Comparison of ENCODE assay signal across 11 mouse cellular contexts in the genomic region with DNA sequence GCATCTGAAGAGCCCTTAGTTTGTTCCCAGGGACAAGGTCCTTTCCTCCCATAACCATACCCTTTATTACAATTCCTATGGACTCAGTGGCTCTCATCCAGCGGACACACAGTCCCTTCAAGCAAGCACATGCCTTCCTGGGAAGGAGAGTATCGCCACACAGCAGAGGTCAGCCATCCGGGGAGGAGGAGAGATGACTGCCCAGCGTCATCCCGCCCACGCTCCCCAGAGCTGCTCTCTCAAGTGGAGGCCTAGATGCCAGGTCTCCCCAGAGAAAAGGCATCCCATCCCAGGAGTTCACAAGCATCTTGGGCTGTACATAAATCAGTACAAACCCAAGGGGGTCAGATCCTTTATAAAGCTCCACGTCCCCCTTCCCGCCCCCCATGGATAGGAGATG. TPM values are rescaled to one million over a fixed set of nuclear protein-coding genes. Genes with fewer than 3 reads are reported as not detected.
DNase-seq lines count a peak whose midpoint lies in the region; ATAC-seq and TF ChIP-seq lines count a peak whose summit lies in the region.
"Had no signal": no experiment of that assay in that cellular context is flagged by ENCODE, and none has a peak within 500 bp of the region (broad histone marks: within the 10 kb centered on the region; RNA-seq: fewer than 3 reads in every experiment).

No protein-coding gene starts in this region.

- no peak overlapping the region for H3K4me2 ChIP-seq in intestine, embryonic 14.5 days (ENCODE audit: low read length)
- H3K4me2 ChIP-seq in intestine, postnatal 0 days (replicated peaks; ENCODE audit: low read depth) = no peak overlapping the region
- H3K4me2 ChIP-seq in heart, postnatal 0 days (ENCODE audit: low read depth, low read length) = no peak overlapping the region
- no peak overlapping the region for H3K4me2 ChIP-seq in hindbrain, embryonic 14.5 days (replicated peaks)
- H3K4me2 ChIP-seq: limb, embryonic 12.5 days had no signal

- ATAC-seq in intestine, embryonic 14.5 days (replicated peaks; ENCODE audit: low FRiP score, low TSS enrichment, low read depth) = no peak
- ATAC-seq in intestine, postnatal 0 days = no peak
- peak; percentile 45; the same call in 1 of the 2 replicates for ATAC-seq in heart, postnatal 0 days (ENCODE audit: insufficient read depth, low read depth)
- no peak for ATAC-seq in hindbrain, embryonic 14.5 days (ENCODE audit: low FRiP score)

- H3K27ac ChIP-seq in intestine, embryonic 14.5 days (ENCODE audit: low read depth) = peak overlapping the region; percentile 38; the same call in 1 of the 2 replicates
- no peak overlapping the region for H3K27ac ChIP-seq in intestine, postnatal 0 days (ENCODE audit: low read depth, low read length)
- H3K27ac ChIP-seq in heart, postnatal 0 days (ENCODE audit: low read depth) = peak overlapping the region; percentile 47
- no peak overlapping the region for H3K27ac ChIP-seq in hindbrain, embryonic 14.5 days
- H3K27ac ChIP-seq: limb, embryonic 12.5 days had no signal

- no peak overlapping the region for H3K9ac ChIP-seq in intestine, embryonic 14.5 days (ENCODE audit: low read length)
- H3K9ac ChIP-seq in intestine, postnatal 0 days (ENCODE audit: low read depth, low read length) = no peak overlapping the region
- H3K9ac ChIP-seq in heart, postnatal 0 days (replicated peaks; ENCODE audit: low read depth, low read length) = 0 out of 2 replicates have a peak overlapping the region, but pooled peaks have one; percentile 3
- H3K9ac ChIP-seq in hindbrain, embryonic 14.5 days = no peak overlapping the region
- H3K9ac ChIP-seq: limb, embryonic 12.5 days had no signal

- TF ChIP-seq CTCF in intestine, postnatal 0 days (IDR thresholded peaks at IDR 0.05; ENCODE audit: low read depth) = no peak
- no peak for TF ChIP-seq CTCF in heart, postnatal 0 days (IDR thresholded peaks at IDR 0.05; ENCODE audit: low read depth)

- no peaks in the 10 kb centered on the region for H3K27me3 ChIP-seq in intestine, embryonic 14.5 days (replicated peaks; ENCODE audit: control insufficient read depth, insufficient read depth, low read length)
- no peaks in the 10 kb centered on the region for H3K27me3 ChIP-seq in intestine, postnatal 0 days (replicated peaks; ENCODE audit: control insufficient read depth, insufficient read depth, low read length)
- no peaks in the 10 kb centered on the region for H3K27me3 ChIP-seq in heart, postnatal 0 days (ENCODE audit: control insufficient read depth, insufficient read depth, low read length)
- H3K27me3 ChIP-seq in hindbrain, embryonic 14.5 days (ENCODE audit: control insufficient read depth, insufficient read depth, low read length) = no peaks in the 10 kb centered on the region
- H3K27me3 ChIP-seq: limb, embryonic 12.5 days had no signal

- no peak overlapping the region for H3K4me3 ChIP-seq in intestine, embryonic 14.5 days (ENCODE audit: low read depth, low read length)
- H3K4me3 ChIP-seq in intestine, postnatal 0 days (ENCODE audit: low read depth, low read length) = no peak overlapping the region
- no peak overlapping the region for H3K4me3 ChIP-seq in heart, postnatal 0 days (ENCODE audit: low read depth, low read length)
- no peak overlapping the region for H3K4me3 ChIP-seq in hindbrain, embryonic 14.5 days (replicated peaks; ENCODE audit: low read length)
- H3K4me3 ChIP-seq: limb, embryonic 12.5 days had no signal

- 51% methylated on average over 8 of the region's 8 CpGs for WGBS in intestine, embryonic 14.5 days
- WGBS in intestine, postnatal 0 days = 74% methylated on average over 8 of the region's 8 CpGs
- WGBS in heart, postnatal 0 days = 38% methylated on average over 8 of the region's 8 CpGs
- 66% methylated on average over 8 of the region's 8 CpGs for WGBS in hindbrain, embryonic 14.5 days

- no peak for TF ChIP-seq EP300 in heart, postnatal 0 days (IDR thresholded peaks at IDR 0.05; ENCODE audit: low read depth)

- no peaks in the 10 kb centered on the region for H3K36me3 ChIP-seq in intestine, embryonic 14.5 days (ENCODE audit: control insufficient read depth, insufficient read depth, low read length)
- H3K36me3 ChIP-seq in intestine, postnatal 0 days (ENCODE audit: control insufficient read depth, insufficient read depth) = no peaks in the 10 kb centered on the region
- H3K36me3 ChIP-seq in heart, postnatal 0 days (replicated peaks; ENCODE audit: control insufficient read depth, insufficient read depth, low read length) = no peaks in the 10 kb centered on the region
- no peaks in the 10 kb centered on the region for H3K36me3 ChIP-seq in hindbrain, embryonic 14.5 days (replicated peaks; ENCODE audit: control insufficient read depth, insufficient read depth)
- H3K36me3 ChIP-seq: limb, embryonic 12.5 days had no signal

- H3K4me1 ChIP-seq in intestine, embryonic 14.5 days (replicated peaks; ENCODE audit: control insufficient read depth, insufficient read depth, low read length) = peaks cover 43% of the 10 kb centered on the region
- no peaks in the 10 kb centered on the region for H3K4me1 ChIP-seq in intestine, postnatal 0 days (replicated peaks; ENCODE audit: control insufficient read depth, insufficient read depth, low read length)
- H3K4me1 ChIP-seq in heart, postnatal 0 days (ENCODE audit: control insufficient read depth, insufficient read depth) = peaks cover 60% of the 10 kb centered on the region
- H3K4me1 ChIP-seq in hindbrain, embryonic 14.5 days (replicated peaks; ENCODE audit: control insufficient read depth, insufficient read depth, low read length) = no peaks in the 10 kb centered on the region

- no peak for DNase-seq in intestine, embryonic 14.5 days (ENCODE audit: low spot score)
- DNase-seq in Muller cell, postnatal 12 days (ENCODE audit: inconsistent ontology term) = peak; percentile 80
- peak; percentile 81 for DNase-seq in brain, adult 2 months (ENCODE audit: low read depth, low spot score)
- peak; percentile 56 for DNase-seq in heart, postnatal 0 days (ENCODE audit: low spot score)
- no peak for DNase-seq in right cerebral cortex, adult 18-20 months
- no peak for DNase-seq in hindbrain, embryonic 14.5 days (ENCODE audit: low spot score)
- DNase-seq: gastrocnemius, postnatal 10 days; lung, postnatal 10 days; thymus, adult 2 months had no signal

- no peaks in the 10 kb centered on the region for H3K9me3 ChIP-seq in intestine, embryonic 14.5 days (ENCODE audit: control insufficient read depth, low read length)
- H3K9me3 ChIP-seq in intestine, postnatal 0 days (ENCODE audit: control insufficient read depth) = no peaks in the 10 kb centered on the region
- no peaks in the 10 kb centered on the region for H3K9me3 ChIP-seq in heart, postnatal 0 days (replicated peaks; ENCODE audit: control insufficient read depth, low read length)
- H3K9me3 ChIP-seq in hindbrain, embryonic 14.5 days (ENCODE audit: control insufficient read depth, low read length) = no peaks in the 10 kb centered on the region
- H3K9me3 ChIP-seq: limb, embryonic 12.5 days had no signal

RNA-seq across cellular contexts. Expression of gene Fnbp1, which starts 9.1 kb away (rescaled TPM):
- polyA plus RNA-seq in intestine, embryonic 14.5 days (2014; fragmentation: Nextera tagmentation; extraction: Ambion mirVana) = 31.1 and 31.4 TPM in 2 replicates
- 10.4 and 11.8 TPM in 2 replicates for polyA plus RNA-seq in intestine, postnatal 0 days (2015; fragmentation: Nextera tagmentation; extraction: Ambion mirVana)
- total RNA-seq in heart, postnatal 0 days (2014; rRNA removed; ENCODE audit: low replicate concordance) = 6.4 and 7.7 TPM in 2 replicates
- polyA plus RNA-seq in heart, postnatal 0 days (2015; fragmentation: Nextera tagmentation; extraction: Ambion mirVana) = 10.0 and 11.4 TPM in 2 replicates
- 28.9 and 29.1 TPM in 2 replicates for polyA plus RNA-seq in hindbrain, embryonic 14.5 days (2014; fragmentation: Nextera tagmentation; extraction: Ambion mirVana)

RNA-seq across cellular contexts. Expression of gene Gpr107, which starts 19.4 kb away (rescaled TPM):
- 26.9 and 35.0 TPM in 2 replicates for polyA plus RNA-seq in intestine, embryonic 14.5 days (2014; fragmentation: Nextera tagmentation; extraction: Ambion mirVana)
- 46.8 and 48.3 TPM in 2 replicates for polyA plus RNA-seq in intestine, postnatal 0 days (2015; fragmentation: Nextera tagmentation; extraction: Ambion mirVana)
- 42.2 and 69.4 TPM in 2 replicates for total RNA-seq in heart, postnatal 0 days (2014; rRNA removed; ENCODE audit: low replicate concordance)
- polyA plus RNA-seq in heart, postnatal 0 days (2015; fragmentation: Nextera tagmentation; extraction: Ambion mirVana) = 19.1 and 20.3 TPM in 2 replicates
- 25.1 and 26.1 TPM in 2 replicates for polyA plus RNA-seq in hindbrain, embryonic 14.5 days (2014; fragmentation: Nextera tagmentation; extraction: Ambion mirVana)

Comparison
In these comparisons a context has a peak if more than half of its experiments do, and no peak if none do; other contexts are left out.
1. H3K27ac ChIP-seq: peak in intestine, embryonic 14.5 days (single experiment) and heart, postnatal 0 days (single experiment); none in intestine, postnatal 0 days (single experiment) and hindbrain, embryonic 14.5 days (single experiment).
2. DNase-seq: peak in Muller cell, postnatal 12 days (single experiment), brain, adult 2 months (single experiment) and heart, postnatal 0 days (single experiment); none in intestine, embryonic 14.5 days (single experiment), right cerebral cortex, adult 18-20 months (single experiment) and hindbrain, embryonic 14.5 days (single experiment).